Mouse (Mus musculus): ENCODE measurements at regions not wholly inside any gene's neighbourhood (a gene's known extent, or its start where the extent isn't known, plus 50 kb on each side); places are given as distances from the start of the nearest gene placed in this dataset.
"Not testable (repeated sequence)": the region's sequence is repeated elsewhere in the genome, so short reads cannot be mapped to it uniquely, and the experiment has no call there.

DNA sequence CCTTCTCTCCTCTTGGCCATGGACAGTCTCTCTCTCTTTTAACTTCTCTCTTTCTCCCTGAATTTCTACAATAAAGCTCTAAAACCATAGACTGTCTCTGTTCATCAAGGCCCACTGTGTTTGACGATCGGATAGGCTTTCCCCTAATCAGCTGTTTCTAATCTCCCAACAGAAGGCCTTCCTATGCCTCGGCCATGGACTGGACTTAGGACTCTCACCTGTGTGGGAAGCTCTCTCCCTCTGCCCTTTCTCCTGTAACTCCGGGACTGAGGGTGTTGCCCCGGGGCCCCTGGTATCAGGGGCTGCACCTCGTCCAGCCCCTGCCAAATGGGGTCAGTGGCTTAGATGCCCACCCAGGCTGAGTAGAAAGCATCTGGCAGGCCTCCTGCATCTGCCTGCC lies 713.0 kb downstream of the Rapgef2 start:
- CTCF ChIA-PET: no interaction called here

- CTCF ChIA-PET: not testable (repeated sequence)
These were observed 721.4 kb downstream of the Rapgef2 start for GRCm38 (mm10) chr3:78564926-78565325.

All from spleen, embryonic (tissue).